Mouse (Mus musculus): ENCODE results near the gene Pxylp1. TPM values are rescaled to one million over a fixed set of nuclear protein-coding genes. Genes with fewer than 3 reads are reported as not detected.

Pxylp1 gene
- total RNA-seq, 2 experiments from 2014 or later, result 14.5 to 21.3 TPM

DNA sequence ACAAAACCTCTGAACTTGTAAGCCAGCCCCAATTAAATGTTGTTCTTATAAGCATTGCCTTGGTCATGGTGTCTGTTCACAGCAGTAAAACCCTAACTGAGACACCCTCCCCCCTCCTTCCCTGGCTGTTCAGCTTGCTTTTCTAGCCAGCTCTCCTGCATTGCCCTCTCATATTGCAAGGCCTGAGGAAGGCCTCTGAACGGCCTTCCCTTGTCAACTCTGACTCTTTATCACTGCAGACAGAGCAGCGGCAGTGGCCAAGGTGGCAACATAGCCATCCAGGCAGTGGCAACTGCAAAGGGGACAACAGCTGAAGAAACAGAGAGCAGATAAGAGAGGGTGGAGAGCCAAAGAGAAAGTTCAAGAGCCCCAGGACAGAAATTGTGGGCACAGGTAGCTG, 64.4 kb downstream of the Pxylp1 start:
- intact Hi-C loops (cut with DNase I), result no loop called here
- DNase-seq, result no peak

DNA sequence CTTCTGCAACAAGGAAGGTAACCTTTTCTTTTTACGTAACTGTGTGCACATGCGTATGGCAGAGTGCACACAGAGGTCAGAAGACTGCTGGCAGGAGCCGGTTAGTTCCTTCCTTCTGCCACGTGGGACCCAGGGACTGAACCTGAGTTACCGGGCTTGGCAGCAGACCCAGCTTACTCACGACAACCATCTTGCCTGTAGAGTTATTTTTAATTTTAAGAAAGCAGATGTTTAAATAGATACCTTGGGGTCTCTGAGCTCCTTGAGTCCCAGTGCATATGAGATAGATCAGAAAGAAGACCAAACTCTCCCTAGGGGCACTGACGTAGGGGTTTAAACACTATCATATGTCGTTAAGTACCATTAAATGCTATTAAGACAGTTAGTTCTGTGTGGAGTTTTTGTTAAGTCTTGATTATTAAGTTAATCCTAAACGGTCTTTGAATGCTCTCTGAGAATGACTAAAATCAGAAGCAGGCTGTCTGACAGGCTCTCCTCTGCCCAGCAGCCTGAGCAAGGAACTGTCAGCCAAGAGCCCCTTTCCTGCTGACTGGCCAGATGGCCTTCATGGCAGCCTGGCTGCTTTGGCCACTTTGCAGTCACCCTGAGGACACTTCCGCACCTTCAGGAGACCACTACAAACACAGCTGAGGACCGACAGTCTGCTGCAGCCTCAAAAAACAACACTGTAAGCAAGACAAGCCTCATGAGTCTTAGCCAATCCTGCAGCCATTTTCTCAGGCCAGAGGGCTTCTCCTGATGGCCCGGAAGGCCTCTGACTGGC, 65.3 kb downstream of the Pxylp1 start:
- intact Hi-C loops (cut with DNase I), result no loop called here
- DNase-seq, result no peak

DNA sequence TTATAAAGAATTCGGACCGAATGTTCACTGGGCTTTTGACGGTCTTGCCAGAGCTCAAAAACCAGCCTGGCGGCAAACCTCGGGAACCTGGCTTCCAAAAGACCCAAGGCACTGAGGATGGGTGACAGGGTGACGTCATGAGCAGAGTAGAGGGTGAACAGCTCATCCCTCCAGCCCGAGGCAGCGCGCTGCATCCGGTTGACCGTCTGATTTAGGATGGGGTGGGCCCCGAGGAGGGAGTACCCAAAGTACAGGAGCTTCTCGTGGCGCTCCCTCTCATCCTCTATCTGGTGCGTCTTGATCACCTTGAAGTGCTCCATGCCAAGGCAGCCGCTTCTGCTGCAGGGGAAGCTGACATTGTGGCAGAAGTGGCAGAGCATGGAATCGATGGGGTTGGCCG, 67.6 kb downstream of the Pxylp1 start:
- DNase-seq, result no peak
- intact Hi-C loops (cut with DNase I), result no loop called here

DNA sequence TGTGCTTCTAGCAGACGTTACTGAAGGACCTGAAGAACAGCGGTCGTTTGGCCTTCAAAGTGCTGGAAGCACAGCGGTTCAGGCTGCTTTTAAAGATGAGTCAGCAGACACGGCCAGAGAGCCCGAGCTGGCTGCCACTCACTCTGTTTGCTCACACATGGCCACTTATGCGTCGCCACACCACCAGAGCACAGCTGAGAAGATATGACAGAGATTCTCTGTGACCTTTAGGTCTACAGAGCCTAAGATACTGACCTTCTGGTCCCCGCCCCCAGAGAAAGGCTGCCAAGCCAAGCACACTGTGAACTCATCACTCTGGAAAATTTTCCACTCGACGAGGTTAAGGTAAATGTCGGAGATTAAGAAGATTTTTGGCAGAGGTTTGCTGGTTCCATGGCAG, 68.4 kb downstream of the Pxylp1 start:
- intact Hi-C loops (cut with DNase I), result no loop called here
- peak in 1 of 2 experiments; percentile 24 for DNase-seq

DNA sequence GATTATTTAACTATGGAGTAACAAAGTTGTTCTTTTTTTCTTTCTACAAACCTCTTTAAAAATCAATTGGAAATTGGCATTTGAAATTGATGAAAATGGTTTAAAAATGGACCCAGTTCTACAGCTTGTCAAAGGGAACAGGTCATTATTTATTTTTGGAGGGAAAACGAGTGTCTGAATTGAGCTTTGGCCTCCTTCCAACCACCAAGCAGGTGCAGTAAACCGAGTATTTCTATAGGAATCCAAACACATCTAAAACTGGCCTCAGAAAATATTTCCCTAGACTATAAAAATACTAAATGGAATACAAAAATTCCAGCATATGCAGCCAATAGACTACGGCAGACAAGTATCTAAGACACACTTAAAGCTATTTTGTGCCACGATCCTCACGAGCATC, 68.9 kb downstream of the Pxylp1 start:
- no peak for DNase-seq
- intact Hi-C loops (cut with DNase I), result no loop called here

DNA sequence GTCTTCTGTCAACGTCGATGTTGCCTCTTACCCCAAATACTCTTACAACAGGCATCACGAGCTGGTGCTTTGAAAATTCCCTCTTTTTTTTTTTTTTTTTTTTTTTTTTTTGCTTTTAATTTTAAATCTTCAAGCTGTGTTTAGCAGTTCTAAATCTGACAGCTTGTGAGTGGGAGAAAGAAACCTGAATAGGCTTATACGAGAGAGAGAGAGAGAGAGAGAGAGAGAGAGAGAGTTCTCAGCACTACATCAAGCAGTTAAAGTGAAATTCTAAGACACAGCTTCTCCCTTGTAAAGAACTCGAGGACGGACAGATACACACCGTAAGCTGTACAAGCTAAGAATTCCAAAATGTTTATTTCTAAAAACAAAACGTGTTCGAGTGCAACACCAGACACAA, 69.5 kb downstream of the Pxylp1 start:
- intact Hi-C loops (cut with DNase I), result no loop called here
- no peak for DNase-seq

DNA sequence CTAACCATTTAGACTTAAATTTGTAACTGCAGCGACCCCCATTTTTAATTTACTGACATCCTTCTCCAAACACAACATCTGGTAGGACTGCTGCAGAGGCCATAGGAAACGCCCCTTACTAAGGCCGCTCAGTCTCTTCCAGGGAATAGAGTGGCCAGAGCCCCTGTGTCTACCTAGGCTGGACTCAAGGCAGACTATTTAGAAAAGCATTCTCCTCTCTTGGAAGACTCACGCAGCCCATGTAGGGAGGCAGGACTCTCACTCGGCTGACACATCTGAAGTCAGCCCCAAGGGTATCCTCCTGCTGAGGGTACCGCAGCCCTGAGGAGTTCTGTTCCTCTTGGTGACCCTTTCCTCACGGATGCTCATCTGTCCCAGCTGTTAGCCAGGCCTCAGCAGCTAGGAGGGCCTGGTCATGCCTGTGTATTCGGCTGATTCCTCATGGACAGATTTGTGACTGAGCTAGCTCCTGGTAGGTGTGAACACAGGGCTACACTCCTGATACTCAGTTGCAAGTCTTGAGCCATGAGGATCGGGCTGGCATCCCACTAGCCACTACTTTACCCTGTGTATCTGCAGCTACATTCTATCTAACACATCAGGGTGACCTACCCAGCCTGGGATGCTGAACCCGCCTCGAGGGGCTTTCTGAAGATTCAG, 73.5 kb downstream of the Pxylp1 start:
- intact Hi-C loops (cut with DNase I), result loop anchor here (1.0 to 5.0 kb wide), 3 partner anchors 57 to 246 kb away; no protein-coding TSS in a partner anchor
- no peak for DNase-seq

DNA sequence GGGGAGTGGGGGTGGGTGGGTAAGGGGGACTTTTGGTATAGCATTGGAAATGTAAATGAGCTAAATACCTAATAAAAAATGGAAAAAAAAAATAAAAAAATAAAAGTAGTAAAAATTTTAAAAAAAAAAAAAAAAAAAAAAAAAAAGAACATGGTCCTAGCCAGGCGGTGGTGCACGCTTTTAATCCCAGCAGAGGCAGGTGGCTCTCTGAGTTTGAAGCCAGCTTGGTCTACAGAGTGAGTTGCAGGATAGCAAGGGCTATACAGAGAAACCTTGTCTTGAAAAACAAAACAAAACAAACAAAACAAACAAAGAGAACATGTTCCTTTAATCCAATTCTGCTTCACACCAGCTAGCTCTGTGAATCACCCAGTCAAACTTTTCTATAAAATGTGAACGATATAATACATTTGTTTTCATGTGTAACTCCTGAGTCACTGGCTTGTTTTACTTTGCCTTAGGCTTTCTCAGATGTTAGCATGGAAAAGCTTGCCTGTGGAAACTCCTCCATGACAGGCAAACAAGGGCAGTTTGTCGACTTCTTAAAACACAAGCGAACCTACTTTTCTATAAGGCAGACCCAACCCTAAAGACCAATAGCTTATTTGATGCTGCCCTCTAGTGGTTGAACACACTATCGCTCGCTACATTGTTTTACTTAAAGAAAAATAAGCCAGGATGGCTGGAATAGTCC, 74.2 kb downstream of the Pxylp1 start:
- DNase-seq, result peak; percentile 41 to 57
- intact Hi-C loops (cut with DNase I), result loop anchor here (1.0 to 5.0 kb wide), 3 partner anchors 56 to 245 kb away; no protein-coding TSS in a partner anchor

DNA sequence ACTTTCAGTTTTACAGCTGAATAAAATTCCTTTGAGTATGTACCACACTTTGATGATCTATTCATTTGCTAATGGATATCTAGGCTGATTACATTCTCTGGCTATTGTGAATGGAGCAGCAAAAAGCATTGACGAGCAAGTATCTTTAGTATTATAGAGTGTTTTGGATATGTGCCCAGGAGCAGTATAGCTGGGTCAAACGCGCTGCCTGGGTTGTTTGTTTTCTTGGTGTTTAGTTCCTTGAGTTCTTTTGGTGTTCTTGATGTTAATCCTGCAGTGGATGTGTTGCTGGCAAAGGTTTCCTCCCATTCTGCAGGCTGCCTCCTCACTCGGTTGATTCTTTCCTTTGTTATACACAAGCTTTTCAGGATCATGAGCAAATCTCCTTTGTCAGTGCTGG, 80.5 kb downstream of the Pxylp1 start:
- no peak for DNase-seq
- intact Hi-C loops (cut with DNase I), result no loop called here

DNA sequence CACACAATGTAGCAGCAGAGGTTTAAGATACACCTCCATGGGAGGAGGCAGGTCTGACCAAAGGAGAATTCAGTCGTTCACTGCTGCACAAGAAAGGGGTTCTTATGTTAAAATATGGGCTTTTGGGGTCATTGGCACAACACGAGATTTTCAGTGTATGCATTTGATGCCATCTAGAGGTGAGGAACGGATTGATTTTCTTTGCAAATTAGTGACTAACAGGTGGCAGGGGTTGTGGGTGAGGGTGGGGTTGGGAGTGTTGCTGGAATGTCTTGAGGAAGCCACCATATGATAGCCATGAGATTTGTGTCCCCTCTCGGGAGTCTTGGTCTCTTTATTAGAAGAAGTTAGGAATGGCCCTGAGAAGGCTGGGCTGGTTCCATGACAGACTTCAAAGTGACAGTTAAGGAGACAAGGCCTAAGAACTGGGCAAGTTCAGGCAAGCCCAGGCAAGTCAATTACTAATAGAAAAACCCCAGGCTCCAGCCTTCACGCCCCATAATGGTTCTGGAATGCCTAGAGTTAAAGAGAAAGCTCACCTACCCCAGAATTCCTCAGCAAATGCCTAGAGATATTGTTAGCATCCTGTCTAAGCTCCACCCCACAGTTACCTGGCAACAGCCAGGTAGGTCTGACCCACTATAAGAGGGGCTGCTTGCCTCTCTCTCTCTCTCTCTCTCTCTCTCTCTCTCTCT, 92.2 kb downstream of the Pxylp1 start:
- DNase-seq, result no peak
- intact Hi-C loops (cut with DNase I), result no loop called here

DNA sequence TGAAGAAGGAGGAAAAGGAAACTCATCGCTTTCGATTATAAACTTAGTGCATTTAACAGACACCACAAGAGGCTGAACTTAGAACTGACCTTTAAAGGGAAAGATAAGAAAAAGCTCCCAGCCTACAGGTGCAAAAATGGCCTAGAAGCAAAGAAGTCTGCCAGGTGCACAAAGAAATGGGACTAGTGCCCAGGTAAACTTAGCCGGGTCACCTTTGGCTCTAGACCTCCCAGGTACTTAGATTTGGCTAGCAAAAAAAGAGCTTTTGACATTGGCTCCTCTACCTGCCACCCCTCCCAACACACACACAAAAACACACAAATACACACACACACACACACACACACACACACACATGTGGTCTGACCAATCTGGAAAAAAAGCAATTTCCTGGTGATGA, 95.2 kb downstream of the Pxylp1 start:
- intact Hi-C loops (cut with DNase I), result no loop called here

DNA sequence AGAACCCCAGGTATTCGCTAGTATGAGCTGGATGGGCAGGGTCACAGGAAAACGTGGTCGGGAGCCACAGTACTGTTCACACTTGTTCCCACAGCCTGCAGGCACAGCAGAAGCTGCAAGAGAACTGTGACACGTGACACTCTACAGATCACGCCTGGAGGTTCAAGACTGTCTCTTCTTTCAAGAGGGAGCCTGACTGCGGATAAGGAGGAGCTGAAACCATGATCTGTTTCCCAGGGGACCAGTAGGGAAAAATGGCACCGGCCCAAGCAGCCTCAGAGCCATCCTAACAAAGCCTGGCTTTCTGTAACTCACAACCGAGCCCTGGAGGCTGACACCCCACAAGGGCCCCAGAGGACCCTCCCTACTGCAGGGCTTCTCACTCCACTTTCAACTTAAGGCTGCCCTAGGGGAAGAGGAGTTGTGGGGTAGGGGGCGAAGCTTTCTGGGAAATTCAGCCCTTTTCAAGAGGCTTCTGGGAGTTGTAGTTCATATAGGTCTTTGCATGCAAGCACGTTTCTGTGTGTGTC, 97.0 kb downstream of the Pxylp1 start:
- DNase-seq, result peak; percentile 25 to 42
- intact Hi-C loops (cut with DNase I), result no loop called here

More for the DNA sequence above, 95.2 kb downstream of the Pxylp1 start:
- DNase-seq, result no peak

DNA sequence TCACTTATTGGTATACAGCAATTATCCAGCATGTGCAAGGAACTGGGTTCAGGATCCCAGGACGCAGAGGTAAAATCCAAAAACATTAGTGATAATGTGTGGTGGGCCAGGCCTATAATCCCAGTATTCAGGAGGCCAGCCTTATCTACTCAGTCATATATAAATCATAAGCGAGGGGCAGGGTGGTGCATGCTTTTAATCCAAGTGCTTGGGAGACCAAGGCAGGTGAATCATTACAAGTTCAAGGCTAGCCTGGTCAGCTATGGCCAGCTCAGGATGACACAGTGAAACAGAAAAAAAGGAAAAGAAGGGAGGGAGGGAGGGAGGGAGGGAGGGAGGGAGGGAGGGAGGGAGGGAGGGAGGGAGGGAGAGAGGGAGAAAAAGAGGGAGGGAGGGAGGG, 97.9 kb downstream of the Pxylp1 start:
- no peak for DNase-seq
- intact Hi-C loops (cut with DNase I), result no loop called here

DNA sequence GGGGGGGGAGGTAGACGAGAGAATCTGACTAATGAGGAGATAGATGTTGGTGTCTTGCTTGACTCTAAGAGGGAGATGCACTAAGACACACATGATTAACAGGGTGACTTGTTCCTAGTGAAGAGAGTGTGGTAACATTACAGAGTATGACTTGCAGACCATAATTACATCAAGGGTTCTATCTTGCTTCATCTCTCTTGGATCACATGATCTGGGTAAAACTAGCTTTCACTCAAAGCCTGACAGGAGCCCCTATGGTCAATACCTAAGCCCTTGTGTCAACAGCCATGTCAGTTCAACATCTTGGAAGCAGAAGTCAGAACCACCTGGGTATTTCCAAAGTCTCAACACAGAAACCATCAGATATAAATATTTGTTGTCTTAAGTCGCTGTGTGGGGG, 99.9 kb downstream of the Pxylp1 start:
- intact Hi-C loops (cut with DNase I), result no loop called here
- no peak for DNase-seq

DNA sequence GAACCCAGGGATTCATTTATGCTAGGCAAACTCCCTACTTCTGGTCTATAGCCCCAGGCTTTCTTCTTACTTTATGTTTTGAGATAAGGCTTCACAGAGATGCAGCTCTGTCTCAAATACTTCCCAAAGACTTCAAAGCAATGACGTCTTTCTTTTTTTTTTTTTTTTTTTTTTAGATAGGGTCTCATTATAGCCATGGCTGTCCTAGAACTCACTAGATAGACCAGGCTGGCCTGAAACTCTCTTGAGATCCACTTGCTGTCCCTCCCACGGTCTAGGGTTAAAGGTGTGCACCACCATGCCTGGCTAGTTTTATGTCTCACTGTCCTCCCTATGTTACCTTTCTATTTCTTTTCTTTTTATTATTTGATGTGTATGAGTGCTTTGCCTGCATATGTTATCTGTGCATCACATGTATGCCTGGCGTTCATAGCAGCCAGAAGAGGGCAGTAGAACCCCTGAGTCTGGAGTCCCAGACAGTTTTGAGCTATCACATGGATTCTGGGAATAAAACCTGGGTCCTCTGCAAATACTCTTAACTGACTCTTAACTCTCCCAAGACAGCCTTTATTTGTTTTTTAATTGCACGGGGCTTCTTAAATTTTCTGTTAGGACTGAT, 102.0 kb downstream of the Pxylp1 start:
- no peak for DNase-seq
- intact Hi-C loops (cut with DNase I), result no loop called here

DNA sequence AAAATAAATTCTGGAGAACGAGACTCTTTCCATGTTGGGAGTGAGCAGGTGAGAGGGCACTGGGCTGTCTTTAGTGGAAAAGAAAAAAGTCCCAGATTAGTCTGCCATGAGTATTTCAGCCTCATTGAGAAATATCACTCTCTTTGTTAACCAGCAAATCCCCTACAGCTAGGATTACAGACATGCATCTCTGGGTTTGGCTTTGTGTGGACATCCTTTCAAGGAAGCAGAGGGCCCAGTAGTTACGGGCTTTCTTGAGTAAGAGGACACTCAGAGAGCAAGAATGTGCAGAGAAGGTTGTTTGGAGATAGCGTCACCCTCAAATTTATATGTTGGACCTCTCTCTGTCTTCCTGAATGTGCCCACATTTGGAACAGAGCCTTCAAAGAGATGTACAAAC, 102.6 kb downstream of the Pxylp1 start:
- intact Hi-C loops (cut with DNase I), result no loop called here
- DNase-seq, result no peak

DNA sequence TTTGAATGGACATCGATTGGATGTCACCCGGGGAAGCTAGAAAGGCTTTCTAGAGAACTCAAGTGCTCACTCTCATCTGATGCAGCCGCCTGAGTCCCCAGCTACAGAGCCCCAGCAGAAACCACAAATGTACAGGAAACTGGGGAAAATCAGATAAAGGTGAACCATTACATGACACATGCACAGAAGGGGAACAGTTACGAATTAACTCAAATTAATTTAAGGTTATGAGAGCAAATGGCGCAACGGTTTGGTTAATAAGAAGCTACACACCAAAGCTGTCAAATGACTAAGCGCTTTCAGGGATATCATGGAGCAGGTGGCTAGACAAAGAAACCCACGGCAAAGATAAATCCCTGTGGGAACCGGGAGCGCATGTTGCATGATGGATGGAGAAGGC, 104.7 kb downstream of the Pxylp1 start:
- no peak for DNase-seq
- intact Hi-C loops (cut with DNase I), result no loop called here

DNA sequence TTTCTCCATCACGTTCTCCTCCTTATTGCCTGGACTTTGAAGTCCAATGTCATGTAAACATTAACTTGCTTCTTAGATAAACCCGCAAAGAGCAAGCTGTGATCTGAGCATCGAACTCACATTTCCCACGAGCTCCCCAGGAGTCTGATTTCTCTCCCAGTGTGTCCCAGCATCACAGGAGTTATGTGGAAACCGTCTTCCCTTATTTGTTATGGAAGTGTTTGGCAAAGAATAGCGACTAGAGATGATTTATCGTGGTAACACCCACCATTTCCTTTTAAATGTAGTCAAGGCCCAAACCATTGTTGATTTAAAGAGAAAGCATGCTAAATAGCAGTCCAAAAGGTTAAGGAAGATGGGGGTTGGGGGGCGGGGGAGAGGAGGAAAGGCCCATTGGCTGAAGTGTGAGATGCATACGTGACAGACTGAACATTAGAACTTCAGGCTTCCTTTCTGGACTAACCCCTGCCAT, 106.6 kb downstream of the Pxylp1 start:
- intact Hi-C loops (cut with DNase I), result no loop called here
- DNase-seq, result no peak

DNA sequence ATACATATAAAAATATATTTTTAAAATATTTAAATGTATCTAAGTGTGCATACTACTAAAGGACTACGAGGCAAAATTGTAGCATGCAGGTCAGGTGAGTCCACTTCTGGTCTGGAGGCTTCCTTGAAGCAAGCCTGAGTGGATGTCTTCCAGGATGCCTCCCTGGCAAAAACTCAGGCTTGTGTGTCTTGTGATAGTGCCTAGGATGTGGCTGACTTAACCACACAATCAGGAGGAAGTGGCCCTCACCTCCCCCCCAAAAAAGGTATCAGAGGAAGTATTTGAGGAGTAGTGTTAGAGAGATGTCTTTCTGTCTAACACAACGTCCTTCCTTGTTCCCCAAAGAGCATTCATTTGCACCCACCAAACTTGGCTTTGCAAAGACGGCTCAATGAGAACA, 107.3 kb downstream of the Pxylp1 start:
- no peak for DNase-seq
- intact Hi-C loops (cut with DNase I), result no loop called here

DNA sequence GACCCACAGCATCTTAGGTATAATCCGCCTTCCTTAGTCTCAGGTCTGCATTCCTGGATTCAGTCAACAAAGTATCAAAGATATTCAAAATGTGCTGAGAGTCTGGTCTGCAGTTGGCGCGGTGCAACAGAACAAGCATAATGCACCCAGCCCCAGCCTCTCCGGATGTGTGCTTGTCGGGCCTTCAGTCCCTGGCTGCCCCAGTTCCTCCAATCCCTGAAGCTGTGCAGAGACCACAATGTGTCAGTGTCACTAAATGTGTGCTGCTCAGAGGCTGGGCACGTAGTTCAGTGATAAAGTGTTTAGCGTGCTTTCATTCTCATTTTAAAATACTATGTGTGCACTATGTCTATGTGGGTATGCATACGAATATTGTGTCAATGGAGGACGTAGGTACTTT, 108.8 kb downstream of the Pxylp1 start:
- no peak for DNase-seq
- intact Hi-C loops (cut with DNase I), result no loop called here

Data from heart, postnatal 36 days (tissue).